Mouse (Mus musculus) spleen, adult 2 months (tissue): ENCODE measurements around the gene Cemip2.

Source experiments
- CTCF ChIP-seq: fragments of 200-500 bp; IDR thresholded peaks from 2 replicates; pipeline ENCODE4 v1.5.1; 2011; ENCODE audit warnings: mild to moderate bottlenecking, inconsistent platforms; ENCODE audit not compliant: insufficient read depth, insufficient read length, insufficient replicate concordance; ENCODE audit errors: extremely low read depth
- POLR2A ChIP-seq: fragments of 200-500 bp; IDR thresholded peaks from 2 replicates; pipeline ENCODE4 v1.6.1; 2011; ENCODE audit warnings: low read depth, low read length, inconsistent platforms

GRCm38 (mm10) chr19:21804488-21804887 is 26.3 kb downstream of the Cemip2 start:
- no peak for TF ChIP-seq CTCF
- TF ChIP-seq POLR2A: no peak
